Mouse (Mus musculus) heart, postnatal 4 days (tissue): ENCODE results near the gene Gm10447. TPM values are rescaled to one million over a fixed set of nuclear protein-coding genes. Genes with fewer than 3 reads are reported as not detected.
"Not testable (repeated sequence)": the region's sequence is repeated elsewhere in the genome, so short reads cannot be mapped to it uniquely, and the experiment has no call there.

Experiments
- DNase-seq: peaks from one replicate; pipeline ENCODE4 v3.0.0; 2021
- microRNA-seq, 2 experiments: library from miRNA; unstranded; fragments of <30 nt; microRNA quantifications; one replicate each; pipeline ENCODE4 v1.2.0; 2021 to 2022
- total RNA-seq, 2 experiments: library from RNA; stranded (reverse); gene quantifications; 2 replicates each; pipeline ENCODE4 v1.2.3; 2021

Gene Gm10447
- total RNA-seq, 2 experiments from 2014 or later = not detected

- peak; percentile 37 for DNase-seq
Measured at GRCm38 (mm10) chr11:53441921-53442320, 15.0 kb downstream of the Gm10447 start.

DNA sequence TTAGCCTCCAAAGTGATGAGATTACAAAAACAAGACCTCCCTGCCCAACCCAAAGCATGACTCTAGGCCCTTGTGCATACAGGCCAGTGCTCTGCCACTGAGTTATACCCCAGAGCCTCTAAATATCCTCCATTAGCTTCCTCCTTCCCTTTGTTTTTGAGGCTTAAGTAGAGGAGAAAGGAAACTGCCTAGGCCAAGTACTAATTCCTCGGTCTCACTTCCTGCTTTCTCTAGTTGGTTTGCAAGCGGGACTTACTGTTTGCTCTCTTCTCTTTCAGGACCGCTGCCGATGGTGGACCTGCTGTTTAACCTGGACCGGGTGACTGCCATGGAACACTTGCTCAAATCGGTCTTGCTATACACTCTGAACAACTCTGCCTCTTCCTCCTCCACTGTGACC, 20.6 kb downstream of the Gm10447 start:
- DNase-seq = no peak

- no peak for DNase-seq
Measured at GRCm38 (mm10) chr11:53435504-53435903, 21.4 kb downstream of the Gm10447 start.

GRCm38 (mm10) chr11:53433057-53433456, 23.9 kb downstream of the Gm10447 start:
- DNase-seq = no peak

GRCm38 (mm10) chr11:53431347-53432056, 25.4 kb downstream of the Gm10447 start:
- DNase-seq = no peak

GRCm38 (mm10) chr11:53430670-53431346, 26.1 kb downstream of the Gm10447 start, which contains the start of the genes Uqcrq and Gdf9:
Gene Uqcrq (minus strand): TSS chr11:53430831.
Gene Gdf9 (plus strand): TSS chr11:53431023.
- peak; percentile 97 for DNase-seq

- no peak for DNase-seq
Measured at GRCm38 (mm10) chr11:53430300-53430669, 26.6 kb downstream of the Gm10447 start.

- DNase-seq = no peak
Measured at GRCm38 (mm10) chr11:53429182-53429581, 27.7 kb downstream of the Gm10447 start.

GRCm38 (mm10) chr11:53428716-53429057, 28.2 kb downstream of the Gm10447 start:
- no peak for DNase-seq

- DNase-seq = no peak
Measured at GRCm38 (mm10) chr11:53427993-53428715, 28.8 kb downstream of the Gm10447 start.

DNA sequence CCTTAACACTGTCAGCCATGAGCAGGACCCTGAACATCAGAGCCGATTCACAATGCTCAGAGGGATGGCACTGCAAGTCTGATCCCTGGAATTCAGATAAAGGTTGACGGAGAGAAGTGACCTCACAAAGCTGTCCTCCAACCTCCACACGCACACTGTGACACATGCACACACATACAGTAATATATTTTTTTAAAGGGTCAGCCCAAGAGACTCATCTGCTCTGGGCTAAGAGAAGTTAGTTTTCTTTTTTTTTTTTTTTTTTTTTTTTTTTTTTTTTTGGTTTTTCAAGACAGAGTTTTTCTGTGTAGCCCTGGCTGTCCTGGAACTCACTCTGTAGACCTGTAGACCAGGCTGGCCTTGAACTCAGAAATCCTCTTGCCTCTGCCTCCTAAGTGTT, 30.0 kb downstream of the Gm10447 start:
- not testable (repeated sequence) for DNase-seq

- no peak for DNase-seq
Measured at GRCm38 (mm10) chr11:53425711-53426255, 31.1 kb downstream of the Gm10447 start.

GRCm38 (mm10) chr11:53425251-53425650, 31.7 kb downstream of the Gm10447 start:
- DNase-seq = no peak

GRCm38 (mm10) chr11:53424826-53425225, 32.1 kb downstream of the Gm10447 start:
- DNase-seq = no peak

GRCm38 (mm10) chr11:53423036-53423435, 33.9 kb downstream of the Gm10447 start, which contains the start of gene Leap2:
Gene Leap2 (minus strand): TSS chr11:53423170.
- no peak for DNase-seq

GRCm38 (mm10) chr11:53418048-53418447, 38.9 kb downstream of the Gm10447 start:
- no peak for DNase-seq

GRCm38 (mm10) chr11:53413871-53414270, 43.0 kb downstream of the Gm10447 start:
- no peak for DNase-seq

DNA sequence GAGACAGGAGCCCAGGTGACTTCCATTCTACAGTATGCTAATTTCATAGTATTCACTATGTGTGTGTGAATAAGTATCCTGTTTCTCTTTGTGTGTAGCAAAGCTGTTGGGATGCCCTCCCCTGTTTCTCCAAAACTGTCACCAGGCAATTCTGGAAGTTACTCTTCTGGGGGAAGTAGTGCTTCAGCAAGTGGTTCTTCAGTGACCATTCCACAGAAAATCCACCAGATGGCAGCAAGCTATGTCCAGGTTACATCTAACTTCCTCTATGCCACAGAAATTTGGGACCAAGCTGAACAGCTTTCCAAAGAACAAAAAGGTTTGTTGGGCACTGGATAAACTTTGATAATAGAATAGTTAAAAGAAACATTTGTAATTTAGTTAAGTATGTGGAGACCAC, 45.2 kb downstream of the Gm10447 start:
- DNase-seq = no peak

Small RNA genes lying within 50 kb of the gene (microRNA-seq; reads per million reads assigned to microRNA genes)
- 0 to 0.61 reads per million in 2 experiments for gene Mir6920

Other genes starting within 250 kb of the Gm10447 start
- gene Hspa4, start 156.7 kb downstream of the Gm10447 start, total RNA-seq = 100 to 1,000 TPM; 132 to 136 TPM
- 10 to 100 TPM in 1 of 2 experiments, 1 to 10 TPM in 1; 9.3 to 12.0 TPM for gene Zcchc10, start 132.4 kb downstream of the Gm10447 start, total RNA-seq
- gene Aff4, start 106.3 kb downstream of the Gm10447 start, total RNA-seq = 100 to 1,000 TPM; 141 to 157 TPM
- gene Leap2, start 33.9 kb downstream of the Gm10447 start, total RNA-seq = not detected
- gene Uqcrq, start 26.3 kb downstream of the Gm10447 start, total RNA-seq = 1,000 to 10,000 TPM; 1,656 to 1,792 TPM
- gene Gdf9, start 26.1 kb downstream of the Gm10447 start, total RNA-seq = under 1 TPM in 1 of 2 experiments, not detected in 1; 0.25 TPM
- 1 to 10 TPM in 1 of 2 experiments, under 1 TPM in 1; 0.93 to 1.1 TPM for gene Shroom1, start 95 bp upstream of the Gm10447 start, total RNA-seq
- not detected for gene Gm9837, start 13.4 kb upstream of the Gm10447 start, total RNA-seq
- gene Gm9945, start 23.1 kb upstream of the Gm10447 start, total RNA-seq = not detected
- under 1 TPM; 0.07 to 0.27 TPM for gene Sowaha, start 23.2 kb upstream of the Gm10447 start, total RNA-seq
- 10 to 100 TPM; 62.9 to 65.0 TPM for gene Sept8, start 62.1 kb upstream of the Gm10447 start, total RNA-seq
- gene Kif3a, start 110.3 kb upstream of the Gm10447 start, total RNA-seq = 10 to 100 TPM; 14.1 to 14.4 TPM
- not detected for gene Il4, start 161.6 kb upstream of the Gm10447 start, total RNA-seq
- gene Il13, start 177.6 kb upstream of the Gm10447 start, total RNA-seq = not detected